Mouse (Mus musculus): Measurements from ENCODE around the gene Abcg1.
A peak's percentile ranks its signal among the peaks of the same experiment; 100 is the strongest.

Abcg1 gene

GRCm38 (mm10) chr17:31057151-31057890, at the start of gene Abcg1:
TSS of gene Abcg1 (plus strand) at chr17:31057675.
- DNase-seq, result peak; percentile 68 to 74

GRCm38 (mm10) chr17:31008416-31008815, 49.1 kb upstream of the Abcg1 start:
- peak in 1 of 2 experiments; percentile 27 for DNase-seq

GRCm38 (mm10) chr17:31011551-31012394, 45.7 kb upstream of the Abcg1 start:
- DNase-seq, result peak in 1 of 2 experiments; percentile 44

GRCm38 (mm10) chr17:31018267-31018666, 39.2 kb upstream of the Abcg1 start:
- DNase-seq, result peak in 1 of 2 experiments; percentile 37

- DNase-seq, result peak; percentile 33 to 45
Measured at GRCm38 (mm10) chr17:31019505-31019904, 38.0 kb upstream of the Abcg1 start.

GRCm38 (mm10) chr17:31020078-31020477, 37.4 kb upstream of the Abcg1 start:
- DNase-seq, result no peak

GRCm38 (mm10) chr17:31021276-31021675, 36.2 kb upstream of the Abcg1 start:
- DNase-seq, result no peak

GRCm38 (mm10) chr17:31024125-31024781, 33.2 kb upstream of the Abcg1 start:
- no peak for DNase-seq

- no peak for DNase-seq
Measured at GRCm38 (mm10) chr17:31024782-31025125, 32.7 kb upstream of the Abcg1 start.

GRCm38 (mm10) chr17:31026986-31027385, 30.5 kb upstream of the Abcg1 start:
- no peak for DNase-seq

- DNase-seq, result no peak
Measured at GRCm38 (mm10) chr17:31027723-31028122, 29.8 kb upstream of the Abcg1 start.

- no peak for DNase-seq
Measured at GRCm38 (mm10) chr17:31028821-31029370, 28.6 kb upstream of the Abcg1 start.

- DNase-seq, result no peak
Measured at GRCm38 (mm10) chr17:31029407-31029806, 28.1 kb upstream of the Abcg1 start.

GRCm38 (mm10) chr17:31032341-31032740, 25.1 kb upstream of the Abcg1 start:
- no peak for DNase-seq

GRCm38 (mm10) chr17:31033251-31033650, 24.2 kb upstream of the Abcg1 start:
- DNase-seq, result no peak

- peak; percentile 22 to 51 for DNase-seq
Measured at GRCm38 (mm10) chr17:31034165-31034564, 23.3 kb upstream of the Abcg1 start.

GRCm38 (mm10) chr17:31034674-31035356, 22.7 kb upstream of the Abcg1 start:
- DNase-seq, result no peak

- no peak for DNase-seq
Measured at GRCm38 (mm10) chr17:31036168-31036876, 21.2 kb upstream of the Abcg1 start.

- no peak for DNase-seq
Measured at GRCm38 (mm10) chr17:31037331-31037730, 20.1 kb upstream of the Abcg1 start.

- DNase-seq, result peak in 1 of 2 experiments; percentile 30
Measured at GRCm38 (mm10) chr17:31038381-31038780, 19.1 kb upstream of the Abcg1 start.

- DNase-seq, result no peak
Measured at GRCm38 (mm10) chr17:31039626-31040025, 17.8 kb upstream of the Abcg1 start.

- DNase-seq, result no peak
Measured at GRCm38 (mm10) chr17:31040421-31040820, 17.1 kb upstream of the Abcg1 start.

Measured in thymus, adult 18-20 months (tissue).